In genomic region chr4:120682168-120682567, GRCm38 (mm10) we compare ENCODE assay signal across 8 mouse cellular contexts. TPM values are rescaled to one million over a fixed set of nuclear protein-coding genes. Genes with fewer than 3 reads are reported as not detected.
DNase-seq lines count a peak whose midpoint lies in the region.

No protein-coding gene starts in this region.

- peak; percentile 35 for DNase-seq in ovary, postnatal 14 days (ENCODE audit: low spot score)
- DNase-seq in ovary, adult 18-20 months (ENCODE audit: low spot score): no peak
- DNase-seq in adrenal gland, adult 2 months: peak; percentile 42
- DNase-seq in embryo, embryonic 9.5 days (ENCODE audit: extremely low spot score): peak; percentile 69
- peak; percentile 74 for DNase-seq in induced T-regulatory cell, adult 2 months (ENCODE audit: low read depth)
- DNase-seq in liver: peak; percentile 87
- peak; percentile 78 for DNase-seq in retina, embryonic 14.5 days (ENCODE audit: low spot score)
- peak; percentile 77 for DNase-seq in thymus, postnatal 4 days

RNA-seq across cellular contexts. Expression of gene Cited4, which starts 15.8 kb away (rescaled TPM):
- total RNA-seq in adrenal gland, adult 2 months (2021): 10 to 100 TPM; 11.3 to 18.3 TPM
- 85.9 and 124 TPM in 2 replicates for polyA plus RNA-seq in adrenal gland, adult 2 months (2012; rRNA removed)
